Mouse (Mus musculus) erythroblast, embryonic 14.5 days (primary cell): ENCODE data around the gene 1500015O10Rik.

Source experiments
- GATA1 ChIP-seq: IDR thresholded peaks from 2 replicates; pipeline ENCODE4 v1.6.1; 2012; ENCODE audit warnings: low read length, inconsistent platforms, mixed read lengths
- TAL1 ChIP-seq: IDR thresholded peaks from 3 replicates; pipeline ENCODE4 v1.6.1; 2012; ENCODE audit warnings: low read length, inconsistent platforms, mixed read lengths

GRCm38 (mm10) chr1:43754448-43755312 is 24.3 kb downstream of the 1500015O10Rik start:
- TF ChIP-seq GATA1 (no peak), TAL1 (no peak)
